Mouse (Mus musculus) thymus, adult 2 months (tissue): ENCODE results near the gene Rprd1b. TPM values are rescaled to one million over a fixed set of nuclear protein-coding genes. Genes with fewer than 3 reads are reported as not detected.

Experiments
- DNase-seq: peaks from one replicate; pipeline ENCODE4 v3.0.0; 2021
- H3K27ac ChIP-seq: fragments of 200-500 bp; 2 replicates; pipeline ENCODE4 v1.5.1; 2012; ENCODE audit warnings: low read length, control low read depth; ENCODE audit not compliant: control insufficient read depth, insufficient read depth
- H3K27me3 ChIP-seq: fragments of 200-500 bp; 2 replicates; pipeline ENCODE4 v1.6.1; 2012; ENCODE audit warnings: mild to moderate bottlenecking, low read length, moderate library complexity, mixed read lengths; ENCODE audit not compliant: control insufficient read depth, insufficient read depth
- H3K36me3 ChIP-seq: fragments of 200-500 bp; 2 replicates; pipeline ENCODE4 v1.6.1; 2012; ENCODE audit warnings: mild to moderate bottlenecking, low read length, moderate library complexity; ENCODE audit not compliant: control insufficient read depth, insufficient read depth
- H3K4me1 ChIP-seq: fragments of 200-500 bp; replicated peaks from 2 replicates; pipeline ENCODE4 v1.6.1; 2012; ENCODE audit warnings: low read length; ENCODE audit not compliant: control insufficient read depth, insufficient read depth
- H3K4me3 ChIP-seq: fragments of 200-500 bp; 2 replicates; pipeline ENCODE4 v1.5.1; 2012; ENCODE audit warnings: mild to moderate bottlenecking, low read length, control low read depth, moderate library complexity; ENCODE audit not compliant: control insufficient read depth, insufficient read depth
- CTCF ChIP-seq: fragments of 200-500 bp; IDR thresholded peaks from 2 replicates; pipeline ENCODE4 v1.5.1; 2012; ENCODE audit warnings: mild to moderate bottlenecking, control low read depth, low read length, moderate library complexity, borderline replicate concordance; ENCODE audit not compliant: control insufficient read depth, poor library complexity, insufficient read depth; ENCODE audit errors: extremely low read depth
- POLR2A ChIP-seq: fragments of 200-500 bp; IDR thresholded peaks from 2 replicates; pipeline ENCODE4 v1.6.1; 2012; ENCODE audit warnings: mild to moderate bottlenecking, low read length, control low read depth, moderate library complexity; ENCODE audit not compliant: control insufficient read depth, poor library complexity, insufficient read depth; ENCODE audit errors: extremely low read depth
- WGBS: fragments of 180-500 bp; shearing (Covaris S2); methylation state at CpG from one replicate; pipeline ENCODE4 v1.1.7; 2018; 5-methylcytosine and 5-hydroxymethylcytosine counted together
- polyA plus RNA-seq: library from polyadenylated mRNA; depleted of rRNA; stranded (reverse); fragments of >200 nt; gene quantifications from 2 replicates; pipeline ENCODE4 v1.2.3, GENCODE M21; 2012

Gene Rprd1b
- polyA plus RNA-seq, 1 experiment, result 35.3 TPM

DNA sequence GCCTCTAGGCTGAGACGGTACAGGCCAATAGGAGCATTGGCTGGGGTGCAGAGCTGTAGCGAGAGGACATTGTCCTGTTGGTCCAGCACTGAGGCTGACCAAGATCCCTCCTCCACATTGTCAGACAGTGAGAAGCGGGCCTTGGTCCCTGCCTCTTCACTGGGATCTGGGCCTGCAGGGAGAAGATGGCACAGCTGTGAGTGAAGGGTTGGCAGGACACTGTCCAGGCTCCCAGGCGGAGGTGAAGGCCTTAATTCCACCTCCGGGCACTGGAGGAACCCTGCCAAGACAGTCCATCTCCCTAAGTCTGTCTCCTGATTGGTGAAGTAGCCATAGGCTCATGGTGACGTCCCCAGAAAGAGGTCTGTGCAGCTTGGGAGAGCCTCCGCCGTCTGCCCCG lies 110.5 kb downstream of the Rprd1b start:
- TF ChIP-seq POLR2A (no peak), CTCF (no peak)
- no peak overlapping the region for H3K4me3 ChIP-seq
- no peaks in the 10 kb centered on the region for H3K4me1 ChIP-seq
- WGBS, result 97% methylated on average over 9 of the region's 9 CpGs
- no peaks in the 10 kb centered on the region for H3K36me3 ChIP-seq
- DNase-seq, result no peak
- H3K27me3 ChIP-seq, result no peaks in the 10 kb centered on the region
- H3K27ac ChIP-seq, result no peak overlapping the region

GRCm38 (mm10) chr2:158139628-158140027 lies 111.3 kb downstream of the Rprd1b start:
- H3K27ac ChIP-seq, result no peak overlapping the region
- no peaks in the 10 kb centered on the region for H3K36me3 ChIP-seq
- DNase-seq, result no peak

GRCm38 (mm10) chr2:158140664-158141063 lies 112.4 kb downstream of the Rprd1b start:
- no peaks in the 10 kb centered on the region for H3K4me1 ChIP-seq
- no peak for TF ChIP-seq CTCF
- TF ChIP-seq POLR2A, result no peak
- H3K4me3 ChIP-seq, result no peak overlapping the region
- H3K27ac ChIP-seq, result no peak overlapping the region
- H3K27me3 ChIP-seq, result no peaks in the 10 kb centered on the region; the same call in 1 of the 2 replicates
- DNase-seq, result no peak
- no peaks in the 10 kb centered on the region for H3K36me3 ChIP-seq
- 92% methylated on average over 5 of the region's 5 CpGs for whole genome bisulfite sequencing

More at GRCm38 (mm10) chr2:158139628-158140027, 111.3 kb downstream of the Rprd1b start:
- 88% methylated on average over 7 of the region's 7 CpGs for WGBS
- TF ChIP-seq CTCF, result no peak
- no peak for TF ChIP-seq POLR2A
- H3K4me3 ChIP-seq, result no peak overlapping the region
- no peaks in the 10 kb centered on the region for H3K4me1 ChIP-seq
- no peaks in the 10 kb centered on the region for H3K27me3 ChIP-seq

GRCm38 (mm10) chr2:158141271-158141670 lies 113.0 kb downstream of the Rprd1b start:
- no peak for DNase-seq
- H3K4me1 ChIP-seq, result 0 out of 2 replicates have a peak, but pooled peaks cover 3% of the 10 kb centered on the region
- H3K36me3 ChIP-seq, result no peaks in the 10 kb centered on the region
- no peak overlapping the region for H3K27ac ChIP-seq
- TF ChIP-seq CTCF (no peak), POLR2A (no peak)
- WGBS, result 96% methylated on average over 7 of the region's 7 CpGs
- H3K27me3 ChIP-seq, result no peaks in the 10 kb centered on the region; the same call in 1 of the 2 replicates
- H3K4me3 ChIP-seq, result no peak overlapping the region

- Histone ChIP-seq H3K4me1 (0 out of 2 replicates have a peak, but pooled peaks cover 3% of the 10 kb centered on the region), H3K36me3 (no peaks in the 10 kb centered on the region), H3K27me3 (no peaks in the 10 kb centered on the region; the same call in 1 of the 2 replicates), H3K27ac (no peak overlapping the region), H3K4me3 (no peak overlapping the region)
- 80% methylated on average over 7 of the region's 7 CpGs for WGBS
- no peak for TF ChIP-seq POLR2A
- TF ChIP-seq CTCF, result no peak
- no peak for DNase-seq
These were observed 113.6 kb downstream of the Rprd1b start for GRCm38 (mm10) chr2:158141690-158142440.

GRCm38 (mm10) chr2:158142981-158143380 lies 114.7 kb downstream of the Rprd1b start:
- TF ChIP-seq POLR2A, result no peak
- Histone ChIP-seq H3K4me1 (0 out of 2 replicates have a peak, but pooled peaks cover 3% of the 10 kb centered on the region), H3K27me3 (no peaks in the 10 kb centered on the region; the same call in 1 of the 2 replicates), H3K4me3 (no peak overlapping the region), H3K36me3 (no peaks in the 10 kb centered on the region), H3K27ac (no peak overlapping the region)
- DNase-seq, result no peak
- WGBS, result 83% methylated on average over 18 of the region's 18 CpGs

- H3K36me3 ChIP-seq, result no peaks in the 10 kb centered on the region
- WGBS, result 94% methylated on average over 3 of the region's 3 CpGs
- DNase-seq, result no peak
- TF ChIP-seq CTCF (no peak), POLR2A (no peak)
- no peak overlapping the region for H3K4me3 ChIP-seq
- no peak overlapping the region for H3K27ac ChIP-seq
- H3K4me1 ChIP-seq, result 0 out of 2 replicates have a peak, but pooled peaks cover 3% of the 10 kb centered on the region
- no peaks in the 10 kb centered on the region; the same call in 1 of the 2 replicates for H3K27me3 ChIP-seq
These were observed 115.5 kb downstream of the Rprd1b start for GRCm38 (mm10) chr2:158143816-158144215.
